Mouse (Mus musculus) left cerebral cortex, adult 9 months (tissue): ENCODE data around the gene Stat2.

Source experiments
- DNase-seq, 2 experiments: peaks; one replicate each; pipeline ENCODE4 v3.0.0; 2022; ENCODE audit warnings: low spot score in 2 of 2

The Stat2 gene

DNA sequence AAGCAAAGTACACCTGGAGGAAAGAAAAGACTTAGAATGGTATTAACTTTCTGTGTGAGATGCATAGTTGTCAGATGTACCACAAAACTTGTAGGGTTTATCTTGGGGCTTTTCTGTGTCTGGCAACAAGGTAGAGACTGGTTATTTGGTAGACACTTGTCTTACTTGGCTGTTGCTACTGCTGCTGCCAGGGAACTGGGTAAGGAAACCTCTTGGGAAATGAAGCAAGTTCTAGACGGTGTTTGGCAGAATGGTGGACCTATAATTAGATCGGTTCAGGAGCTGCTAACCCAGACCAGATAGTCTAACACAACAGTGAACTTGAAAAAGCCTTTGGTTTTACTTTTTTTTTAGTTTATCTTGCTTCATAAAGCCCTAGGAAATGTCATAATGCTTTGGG lies 68.6 kb downstream of the Stat2 start:
- DNase-seq, result no peak

DNA sequence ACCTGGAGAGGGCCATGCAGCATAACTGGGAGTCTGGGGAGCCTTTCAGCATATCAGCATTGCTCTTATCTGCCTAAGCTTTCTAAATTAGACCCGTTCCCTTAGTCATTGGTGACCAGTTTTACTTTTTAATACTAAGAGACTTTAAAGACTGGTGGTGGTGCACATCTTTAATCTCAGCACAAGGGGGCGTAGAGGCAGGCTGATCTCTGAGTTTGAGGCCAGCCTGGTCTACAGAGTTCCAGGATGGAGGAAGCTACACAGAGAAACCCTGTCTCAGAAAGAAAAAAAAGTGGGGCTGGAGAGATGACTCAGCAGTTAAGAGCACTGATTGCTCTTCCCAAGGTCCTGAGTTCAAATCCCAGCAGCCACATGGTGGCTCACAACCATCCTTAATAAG lies 69.9 kb downstream of the Stat2 start:
- DNase-seq, result no peak
